20 mouse cellular contexts compared by ENCODE assay signal in the genomic region with DNA sequence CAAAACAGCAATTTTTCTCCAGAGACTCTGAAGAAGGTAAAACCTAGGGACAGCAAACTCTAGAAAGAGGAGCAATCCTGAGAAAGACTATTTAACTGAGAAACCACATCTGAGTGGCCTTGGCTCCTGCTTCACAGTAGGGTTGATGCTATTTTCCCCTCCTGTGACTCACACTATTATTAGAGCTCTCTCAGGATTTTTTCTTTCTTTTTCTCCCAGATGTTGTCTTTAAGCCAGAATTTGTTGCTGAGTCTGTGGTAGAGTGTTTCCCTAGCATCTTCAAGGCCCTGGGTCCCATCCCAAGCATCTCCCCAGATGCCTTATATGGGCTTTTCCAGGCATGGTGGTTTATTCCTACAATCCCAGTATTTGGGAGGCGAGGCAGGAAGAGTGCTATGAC. TPM values are rescaled to one million over a fixed set of nuclear protein-coding genes. Genes with fewer than 3 reads are reported as not detected.
DNase-seq lines count a peak whose midpoint lies in the region; ATAC-seq and TF ChIP-seq lines count a peak whose summit lies in the region.
"Had no signal": no experiment of that assay in that cellular context is flagged by ENCODE, and none has a peak within 500 bp of the region (broad histone marks: within the 10 kb centered on the region; RNA-seq: fewer than 3 reads in every experiment).

No protein-coding gene starts in this region.

- 54% methylated on average over 1 of the region's 1 CpGs for WGBS in liver, embryonic 12.5 days (ENCODE audit: insufficient replicate concordance)

- H3K36me3 ChIP-seq in liver, embryonic 12.5 days, result no peaks in the 10 kb centered on the region
- H3K36me3 ChIP-seq in myocyte (ENCODE audit: control insufficient read depth, insufficient read depth), result no peaks in the 10 kb centered on the region
- H3K36me3 ChIP-seq: heart, embryonic 10.5 days; hindbrain, embryonic 13.5 days; midbrain, embryonic 13.5 days; neural tube, embryonic 15.5 days had no signal

- H3K27me3 ChIP-seq in liver, embryonic 12.5 days (replicated peaks), result no peaks in the 10 kb centered on the region
- H3K27me3 ChIP-seq in myocyte (ENCODE audit: control insufficient read depth, insufficient read depth, insufficient read length), result no peaks in the 10 kb centered on the region
- H3K27me3 ChIP-seq: forebrain, embryonic 13.5 days; hindbrain, embryonic 13.5 days; midbrain, embryonic 13.5 days; neural tube, embryonic 15.5 days had no signal

- no peak overlapping the region for H3K4me3 ChIP-seq in liver, embryonic 12.5 days
- H3K4me3 ChIP-seq in myocyte, result no peak overlapping the region
- H3K4me3 ChIP-seq: forebrain, embryonic 13.5 days; heart, embryonic 10.5 days; hindbrain, embryonic 13.5 days; midbrain, embryonic 13.5 days; neural tube, embryonic 15.5 days had no signal

- no peaks in the 10 kb centered on the region for H3K79me2 ChIP-seq in myocyte (ENCODE audit: control insufficient read depth, insufficient read depth)

- no peaks in the 10 kb centered on the region for H3K9me3 ChIP-seq in liver, embryonic 12.5 days (replicated peaks)
- H3K9me3 ChIP-seq: forebrain, embryonic 13.5 days; heart, embryonic 10.5 days; hindbrain, embryonic 13.5 days; midbrain, embryonic 13.5 days; neural tube, embryonic 15.5 days had no signal

- peaks cover 45% of the 10 kb centered on the region for H3K4me1 ChIP-seq in liver, embryonic 12.5 days
- H3K4me1 ChIP-seq: forebrain, embryonic 13.5 days; hindbrain, embryonic 13.5 days; midbrain, embryonic 13.5 days; neural tube, embryonic 15.5 days had no signal

- no peak overlapping the region; the same call in 1 of the 2 replicates for H3K9ac ChIP-seq in liver, embryonic 12.5 days
- H3K9ac ChIP-seq: forebrain, embryonic 13.5 days; hindbrain, embryonic 13.5 days; midbrain, embryonic 13.5 days; neural tube, embryonic 15.5 days had no signal

- H3ac ChIP-seq in myocyte (ENCODE audit: control insufficient read depth, insufficient read length), result no peak overlapping the region

- H3K4me2 ChIP-seq in liver, embryonic 12.5 days, result no peak overlapping the region
- peak overlapping the region; percentile 58 for H3K4me2 ChIP-seq in myocyte (ENCODE audit: low read depth)
- H3K4me2 ChIP-seq: forebrain, embryonic 13.5 days; hindbrain, embryonic 13.5 days; midbrain, embryonic 13.5 days; neural tube, embryonic 15.5 days had no signal

- ATAC-seq in liver, embryonic 12.5 days, result no peak
- ATAC-seq: forebrain, embryonic 13.5 days; midbrain, embryonic 13.5 days had no signal

- DNase-seq in liver (no peak), 3T3-L1 (ENCODE audit: low read depth, low spot score) (peak; percentile 75)
- peak; percentile 19 for DNase-seq in brain, adult 2 months (ENCODE audit: low read depth, low spot score)
- no peak for DNase-seq in urinary bladder, postnatal 4 days (ENCODE audit: low spot score in 2 of 2)
- no peak for DNase-seq in kidney, adult 11 months
- DNase-seq: cerebellum, adult 2 months; gastrocnemius, postnatal 14 days; kidney, adult 9 months; kidney, postnatal 10 days; layer of hippocampus, postnatal 36 days; right cerebral cortex, adult 18-20 months; thymus, postnatal 14 days had no signal

- H3K27ac ChIP-seq in liver, embryonic 12.5 days, result peak overlapping the region; percentile 94
- H3K27ac ChIP-seq: forebrain, embryonic 13.5 days; hindbrain, embryonic 13.5 days; macrophage; midbrain, embryonic 13.5 days; neural tube, embryonic 15.5 days had no signal

- TF ChIP-seq POLR2A in myocyte (IDR thresholded peaks at IDR 0.05; ENCODE audit: insufficient read length, low read depth), result no peak

TF ChIP-seq in myocyte, 11 proteins besides CTCF, POLR2A, EP300 and RAD21:
- TF ChIP-seq SRF (IDR thresholded peaks at IDR 0.05; ENCODE audit: control insufficient read depth, insufficient read length, low read depth) (peak; percentile 16), MAX (IDR thresholded peaks at IDR 0.05; ENCODE audit: low read depth) (no peak)

RNA-seq across cellular contexts. Expression of gene Hprt, which starts 15.8 kb away (rescaled TPM):
- 236 and 238 TPM in 2 replicates for polyA plus RNA-seq in liver, embryonic 12.5 days (2016; fragmentation: Nextera tagmentation; extraction: Ambion mirVana)
- 63.6 TPM for polyA plus RNA-seq in myocyte (2012; fragmentation: generic; extraction: Trizol)

Comparison
In these comparisons a context has a peak if more than half of its experiments do, and no peak if none do; other contexts are left out.
1. DNase-seq: peak in 3T3-L1 (single experiment) and brain, adult 2 months (single experiment); none in liver (single experiment), urinary bladder, postnatal 4 days (0 of 2) and kidney, adult 11 months (single experiment).